Mouse (Mus musculus) CH12.LX (cell line): ENCODE data around the gene Abcc2.

ENCODE experiments used
- CHD1 ChIP-seq: IDR thresholded peaks from 2 replicates; pipeline ENCODE4 v1.6.1; 2012; ENCODE audit warnings: low read depth, low read length, improper control_type of control experiment, inconsistent platforms
- CHD2 ChIP-seq: IDR thresholded peaks from 2 replicates; pipeline ENCODE4 v1.6.1; 2011; ENCODE audit warnings: low read length, improper control_type of control experiment
- CTCF ChIP-seq, 2 experiments: IDR thresholded peaks in 1 of 2; conservative IDR thresholded peaks in 1 of 2; 2 replicates each; pipeline ENCODE4 v1.5.1; 2011 to 2012; ENCODE audit warnings: low read depth in 2 of 2, low read length in 2 of 2, improper control_type of control experiment in 1 of 2, inconsistent platforms in 1 of 2, mild to moderate bottlenecking in 1 of 2, moderate library complexity in 1 of 2
- ELF1 ChIP-seq: IDR thresholded peaks from 2 replicates; pipeline ENCODE4 v1.6.1; 2014; ENCODE audit warnings: low read depth, mild to moderate bottlenecking, inconsistent platforms, low read length, improper control_type of control experiment
- EP300 ChIP-seq: IDR thresholded peaks from 2 replicates; pipeline ENCODE4 v1.6.1; 2011; ENCODE audit warnings: low read length, improper control_type of control experiment
- HCFC1 ChIP-seq: IDR thresholded peaks from 2 replicates; pipeline ENCODE4 v1.6.1; 2012; ENCODE audit warnings: low read depth, mild to moderate bottlenecking, inconsistent platforms, low read length, improper control_type of control experiment
- JUND ChIP-seq: conservative IDR thresholded peaks from 2 replicates; pipeline ENCODE4 v1.6.1; 2011; ENCODE audit warnings: low read depth, low read length, improper control_type of control experiment
- POLR2A ChIP-seq: IDR thresholded peaks from 2 replicates; pipeline ENCODE4 v1.6.1; 2011; ENCODE audit warnings: low read depth, mild to moderate bottlenecking, improper control_type of control experiment, low read length
- RCOR1 ChIP-seq: conservative IDR thresholded peaks from 2 replicates; pipeline ENCODE4 v1.6.1; 2012; ENCODE audit warnings: low read depth, mild to moderate bottlenecking, inconsistent platforms, low read length, improper control_type of control experiment
- SIN3A ChIP-seq: IDR thresholded peaks from 2 replicates; pipeline ENCODE4 v1.6.1; 2012; ENCODE audit warnings: low read length, improper control_type of control experiment, inconsistent platforms
- ZC3H11A ChIP-seq: IDR thresholded peaks from 2 replicates; pipeline ENCODE4 v1.6.1; 2012; ENCODE audit warnings: low read depth, mild to moderate bottlenecking, inconsistent platforms, low read length, improper control_type of control experiment

- TF ChIP-seq CTCF (conservative IDR thresholded peaks at IDR 0.05 in 1 of 2, IDR thresholded peaks at IDR 0.05 in 1 of 2; ENCODE audit: low read depth in 2 of 2, low read length in 2 of 2), result no peak
- no peak for TF ChIP-seq HCFC1
- no peak for TF ChIP-seq ELF1
- TF ChIP-seq POLR2A, result no peak
- TF ChIP-seq ZC3H11A, result no peak
- TF ChIP-seq RCOR1, result no peak
- no peak for TF ChIP-seq SIN3A
- TF ChIP-seq JUND, result no peak
- no peak for TF ChIP-seq CHD1
- no peak for TF ChIP-seq EP300
- no peak for TF ChIP-seq CHD2
These were observed 27.1 kb upstream of the Abcc2 start for GRCm38 (mm10) chr19:43754872-43755271.
